Mouse (Mus musculus): ENCODE results near the gene Mical2.

Gene Mical2

DNA sequence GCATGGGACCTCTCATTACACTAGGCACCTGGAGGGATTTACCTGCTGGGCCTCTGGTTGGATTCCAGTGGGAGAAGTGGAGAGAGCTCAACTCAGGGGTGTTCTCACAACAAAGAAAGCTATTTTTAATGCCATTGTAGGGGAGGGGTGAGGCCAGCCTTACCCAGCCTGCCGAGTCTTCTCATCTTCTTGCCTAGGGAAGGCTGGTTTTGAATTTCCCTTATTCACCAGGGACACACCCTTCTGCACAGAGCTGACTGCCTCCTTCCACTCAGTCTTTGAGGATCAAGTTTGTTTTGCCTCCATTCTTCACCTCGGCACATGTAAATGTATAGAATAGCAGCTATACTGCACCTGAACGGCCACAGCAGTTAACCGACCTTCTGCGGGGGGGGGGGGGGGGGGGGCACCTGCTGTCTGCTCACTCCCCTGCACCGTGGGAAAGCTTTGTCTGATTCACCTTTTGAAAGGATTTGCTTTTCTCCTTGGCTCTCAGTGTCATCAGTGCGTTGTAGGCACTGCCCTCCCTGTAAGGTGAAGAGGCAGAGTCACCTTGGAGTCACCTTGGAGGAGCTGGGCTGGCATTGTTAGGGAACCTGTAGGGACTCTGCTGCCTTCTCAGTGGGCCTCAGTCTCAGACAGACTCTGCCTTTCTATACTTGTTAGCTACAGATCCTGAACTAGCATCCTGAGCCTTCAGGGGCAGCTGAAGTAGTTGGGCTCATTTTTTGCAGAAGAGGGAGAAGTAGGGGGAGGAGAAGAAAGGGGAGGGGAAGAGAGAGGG lies 191.3 kb downstream of the Mical2 start:
- DNase-seq = no peak

DNA sequence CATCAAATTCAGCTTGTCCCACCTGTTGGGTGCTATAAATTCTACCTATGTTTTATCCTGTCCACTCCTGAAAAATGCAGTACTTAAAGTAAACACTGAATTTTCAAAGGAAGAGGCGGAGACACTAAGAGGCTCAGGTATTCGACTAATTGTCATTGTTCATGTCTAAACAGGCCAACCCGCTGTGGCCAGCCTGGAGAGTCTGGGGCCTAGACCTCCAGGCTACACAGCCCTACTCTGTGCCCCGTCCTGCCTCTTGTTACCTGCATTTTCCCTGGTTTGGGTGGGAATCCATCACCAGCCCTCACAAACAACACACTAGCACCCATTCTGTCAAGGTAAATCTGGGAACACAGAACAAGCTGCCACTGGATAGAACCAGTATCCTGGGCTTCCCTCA lies 191.9 kb downstream of the Mical2 start:
- DNase-seq = no peak

DNA sequence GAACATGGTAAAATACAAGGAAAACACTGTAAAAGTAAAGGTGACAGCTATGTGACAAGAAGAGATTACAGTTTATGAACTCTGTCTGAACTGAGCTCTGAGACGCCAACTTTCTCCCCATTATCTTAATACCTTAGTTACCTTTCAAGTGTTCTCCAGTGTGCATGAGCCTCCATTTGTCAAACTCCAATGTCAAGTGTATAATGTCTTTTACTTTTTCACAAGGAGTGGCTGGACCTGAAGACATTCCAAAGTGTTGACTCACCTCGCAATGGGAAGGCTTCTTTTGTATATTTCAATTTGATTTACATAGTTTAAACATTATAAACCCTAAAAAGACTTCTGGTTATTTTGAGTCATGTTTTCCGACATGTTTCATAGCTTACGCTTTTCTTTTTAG lies 197.8 kb downstream of the Mical2 start:
- DNase-seq = no peak

DNA sequence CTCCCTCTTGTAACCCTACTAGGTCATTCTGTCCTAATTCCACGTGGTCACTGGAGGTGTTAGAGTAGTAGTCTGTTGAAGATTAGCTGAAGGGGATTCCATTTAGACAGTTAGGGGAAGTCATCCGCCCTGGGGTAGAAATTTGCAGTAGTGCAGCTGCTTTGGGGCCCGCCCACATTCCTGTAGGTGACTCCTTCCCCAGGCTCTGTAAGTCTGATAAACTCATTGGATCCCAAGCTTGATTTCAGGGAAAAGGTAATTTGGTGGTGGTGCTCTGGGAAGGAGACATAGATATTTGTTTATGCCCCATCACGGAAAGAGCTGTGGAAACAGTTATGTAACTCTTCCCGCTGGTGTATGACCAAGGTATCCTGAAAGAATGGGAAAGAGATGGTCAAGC lies 201.2 kb downstream of the Mical2 start:
- no peak for DNase-seq

DNA sequence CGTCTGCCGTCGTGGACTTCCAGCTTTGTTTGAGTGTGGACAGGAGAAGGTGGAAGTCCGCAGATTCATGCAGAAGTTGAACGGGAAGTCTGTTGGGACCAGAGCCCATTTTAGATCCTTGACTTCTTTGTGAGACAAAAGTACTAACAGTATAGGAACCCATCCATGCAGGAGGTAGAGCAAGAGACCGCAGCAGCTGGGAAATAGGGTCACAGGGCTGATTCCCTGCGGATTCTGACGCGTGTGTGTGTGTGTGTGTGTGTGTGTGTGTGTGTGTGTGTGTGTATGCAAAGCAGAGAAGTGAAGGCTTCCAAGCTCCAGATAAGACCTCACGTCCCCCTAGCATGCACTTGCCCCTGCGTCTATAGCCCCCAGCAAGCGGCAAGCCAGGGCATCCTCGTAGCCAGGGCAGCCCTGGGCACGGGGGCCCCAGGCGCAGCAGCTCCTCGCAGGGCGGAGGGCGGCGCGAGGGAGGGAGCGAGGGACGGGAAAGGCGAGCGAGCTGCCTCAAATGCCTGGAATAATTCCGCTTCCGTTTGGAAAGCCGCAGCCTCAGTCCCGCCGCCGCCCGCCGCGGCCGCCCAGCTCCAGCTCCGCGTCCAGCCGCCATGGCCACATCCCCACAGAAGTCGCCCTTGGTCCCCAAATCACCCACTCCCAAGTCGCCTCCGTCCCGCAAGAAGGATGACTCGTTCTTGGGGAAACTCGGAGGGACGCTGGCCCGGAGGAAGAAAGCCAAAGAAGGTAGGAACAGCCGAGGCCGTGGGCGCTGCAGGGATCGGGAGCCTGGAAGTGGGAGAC lies 201.9 kb downstream of the Mical2 start, which contains the start of gene Parva:
Parva (plus strand) TSS at position 149 of the 801 bp plus-strand sequence.
- DNase-seq = peak; percentile 46

DNA sequence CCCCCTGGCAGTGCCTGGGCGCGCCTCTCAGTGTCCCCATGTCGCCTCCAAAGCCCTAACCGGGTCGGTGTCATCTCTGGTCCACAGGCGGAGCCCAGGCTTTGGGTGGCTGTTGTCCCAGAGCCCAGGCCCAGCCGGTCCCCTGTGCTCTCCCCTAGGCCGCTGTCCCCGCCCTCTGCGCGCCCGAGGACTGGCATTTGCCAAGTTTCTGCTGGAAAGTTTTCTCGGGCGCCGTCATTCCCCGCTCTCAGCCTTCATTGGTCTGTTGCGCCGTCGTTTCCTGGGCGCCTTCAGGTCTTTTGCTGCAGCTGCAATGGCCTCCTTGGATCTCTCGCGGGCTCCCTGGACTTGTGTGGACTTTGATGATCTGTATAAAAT lies 202.5 kb downstream of the Mical2 start:
- DNase-seq = peak; percentile 63

DNA sequence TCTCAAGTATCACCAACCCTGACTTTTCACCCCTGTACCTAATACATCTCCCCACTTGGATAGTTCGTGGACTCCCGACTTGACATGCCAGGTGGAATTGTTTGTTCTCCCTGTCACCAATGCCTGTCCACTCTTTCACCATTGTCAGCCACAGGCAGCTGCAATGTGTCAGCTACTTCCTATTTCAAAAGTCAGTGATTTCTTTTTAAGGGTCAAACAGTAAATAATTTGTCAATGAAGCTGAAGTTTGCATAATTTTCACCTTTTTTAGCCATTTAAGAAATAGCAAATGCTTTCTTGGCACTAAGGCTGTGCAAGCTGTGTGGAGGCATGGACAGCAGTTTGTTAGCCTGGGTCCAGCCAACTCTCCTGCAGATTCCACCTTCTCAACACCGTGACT lies 214.2 kb downstream of the Mical2 start:
- no peak for DNase-seq

DNA sequence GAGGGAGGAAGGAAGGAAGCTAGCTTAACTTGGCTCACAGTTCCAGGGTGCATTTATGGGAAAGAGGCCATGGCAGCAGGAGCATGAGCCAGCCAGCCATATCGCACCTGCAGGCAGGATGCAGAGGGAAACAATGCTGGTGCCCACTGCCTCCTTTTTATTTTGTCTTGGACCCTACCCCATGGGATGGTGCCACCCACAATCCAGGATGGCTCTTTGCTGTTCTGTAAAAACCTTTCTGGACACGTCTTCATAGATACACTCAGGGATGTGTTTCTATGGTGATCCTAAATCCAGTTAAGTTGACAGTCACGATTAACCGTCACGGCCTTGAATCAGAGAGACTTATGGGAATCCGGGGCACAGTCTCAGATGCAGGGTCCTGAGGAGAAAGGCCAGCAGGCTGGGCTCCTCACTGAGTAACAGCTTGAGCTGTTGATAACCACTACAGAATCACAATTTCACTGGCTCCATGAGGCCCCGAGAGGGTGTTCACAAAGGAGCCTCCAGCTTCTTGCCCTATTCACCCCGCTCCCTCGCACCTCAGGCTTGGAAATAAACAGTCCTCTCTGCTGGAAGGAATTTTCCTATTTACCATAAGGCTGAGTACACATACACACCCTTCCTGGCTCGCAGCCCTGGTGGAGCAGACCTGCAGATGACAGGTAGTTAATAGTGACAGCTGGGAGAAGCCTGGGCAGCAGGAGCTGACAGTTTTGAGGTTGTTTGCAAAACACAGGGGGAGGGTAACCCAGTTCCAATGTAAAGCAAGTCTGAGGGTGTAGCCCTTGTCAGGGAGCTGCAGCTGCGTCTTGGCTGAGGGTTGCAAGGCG lies 218.7 kb downstream of the Mical2 start:
- no peak for DNase-seq

DNA sequence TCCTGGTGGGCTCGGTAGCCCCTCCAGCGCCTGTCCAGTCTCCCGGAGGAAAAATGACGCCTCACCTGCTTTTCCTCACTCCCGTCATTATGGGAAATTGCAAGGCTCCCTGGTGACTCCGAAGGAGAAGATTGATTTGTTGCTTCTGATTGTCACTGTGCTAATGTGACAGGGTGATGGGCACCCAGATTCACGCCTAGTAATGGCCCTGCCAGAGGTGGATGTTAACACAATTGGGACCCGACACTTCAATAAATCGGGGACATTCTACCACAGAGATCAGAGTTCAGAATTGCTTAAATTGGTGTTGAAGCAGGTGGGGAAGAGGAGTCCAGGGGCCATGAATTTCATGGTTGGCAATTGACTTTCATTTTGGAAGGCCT lies 219.3 kb downstream of the Mical2 start:
- no peak for DNase-seq

DNA sequence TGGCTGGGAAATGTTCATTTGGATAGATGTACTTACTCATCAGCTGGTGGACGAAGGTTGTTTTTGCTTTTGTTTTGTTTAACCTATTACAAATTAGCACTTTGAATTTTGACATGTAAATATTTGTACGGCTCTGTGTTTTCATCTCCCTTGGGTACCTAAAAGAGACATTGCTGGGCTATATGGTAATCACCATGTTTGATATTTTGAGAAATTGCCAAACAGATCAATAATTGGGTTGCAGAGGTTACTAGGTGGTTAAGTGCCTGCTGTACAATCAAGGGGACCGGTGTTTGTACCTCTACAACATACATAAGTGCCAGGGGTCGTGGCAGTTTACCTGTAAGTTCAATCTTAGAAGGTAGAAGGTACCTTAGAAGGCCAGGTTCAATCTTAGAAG lies 220.8 kb downstream of the Mical2 start:
- DNase-seq = no peak

DNA sequence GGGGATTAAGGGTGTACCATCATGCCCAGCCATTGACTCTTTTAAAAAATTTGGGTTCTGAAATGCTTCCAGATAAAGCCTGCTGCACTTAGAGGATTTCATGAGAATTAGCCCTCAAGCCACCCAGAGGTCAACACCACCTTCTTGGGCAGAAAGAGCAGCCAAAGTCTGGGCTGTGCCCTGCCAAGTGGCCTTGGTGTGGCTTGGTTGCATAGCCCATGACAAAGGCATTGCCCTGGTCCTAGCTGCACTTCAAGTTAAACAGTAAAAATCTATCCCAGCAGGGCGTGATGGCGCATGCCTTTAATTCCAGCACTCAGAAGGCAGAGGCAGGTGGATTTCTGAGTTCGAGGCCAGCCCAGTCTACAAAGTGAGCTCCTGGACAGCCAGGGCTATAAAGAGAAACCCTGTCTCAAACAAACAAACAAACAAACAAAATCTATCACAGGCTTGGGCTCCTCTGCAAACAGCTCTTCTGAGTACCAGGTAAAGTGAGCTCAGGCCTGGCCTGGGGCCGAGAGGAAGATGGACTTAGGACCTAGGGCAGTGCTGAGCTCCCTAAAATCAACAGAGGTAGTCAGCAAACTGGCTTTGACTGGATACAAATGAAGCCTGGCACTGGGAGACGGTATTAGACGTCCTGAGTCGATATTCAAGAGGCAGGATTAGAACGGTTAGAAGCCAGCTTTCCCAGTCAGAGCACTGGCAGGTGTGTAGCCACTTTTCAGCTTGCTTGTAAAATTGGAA lies 224.5 kb downstream of the Mical2 start:
- DNase-seq = no peak

DNA sequence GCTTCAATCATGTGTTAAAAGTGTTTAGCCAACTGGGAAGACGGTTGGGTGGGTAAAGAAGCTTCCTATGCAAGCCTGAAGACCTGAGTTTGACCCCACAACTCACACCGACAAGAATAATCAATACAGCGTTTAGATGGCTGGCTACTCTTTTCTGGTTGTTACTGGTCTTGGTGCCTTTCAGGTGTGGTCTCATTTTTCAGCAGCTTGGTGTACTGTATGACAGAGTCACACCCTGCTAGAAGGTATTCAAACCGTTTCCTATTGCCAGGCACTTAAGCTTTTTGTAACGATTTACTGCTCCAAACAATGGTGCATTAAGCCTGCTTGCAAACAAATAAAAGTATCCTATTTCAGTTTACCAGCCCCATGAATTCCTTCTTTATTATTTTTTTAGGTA lies 226.8 kb downstream of the Mical2 start:
- no peak for DNase-seq

DNA sequence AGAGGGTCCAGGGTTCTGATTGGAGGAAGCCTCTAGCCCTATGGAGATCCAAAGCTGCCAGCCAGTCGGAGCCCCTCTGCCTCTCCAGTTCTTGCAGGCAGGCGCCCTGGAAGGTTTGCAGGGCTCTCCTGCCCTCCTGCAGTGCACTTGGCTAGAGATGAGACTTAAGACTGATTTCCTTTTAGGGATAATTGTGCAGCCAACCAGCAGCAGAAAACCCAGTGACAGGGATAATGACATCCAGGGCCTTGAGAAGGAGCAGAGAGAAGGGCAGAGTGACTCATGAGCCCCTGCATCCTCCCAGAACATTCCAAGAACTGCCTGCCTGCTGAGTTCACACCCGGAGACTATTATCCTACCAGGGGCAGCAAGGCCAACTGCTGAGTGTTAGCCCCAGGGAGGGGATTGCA lies 228.2 kb downstream of the Mical2 start:
- no peak for DNase-seq

DNA sequence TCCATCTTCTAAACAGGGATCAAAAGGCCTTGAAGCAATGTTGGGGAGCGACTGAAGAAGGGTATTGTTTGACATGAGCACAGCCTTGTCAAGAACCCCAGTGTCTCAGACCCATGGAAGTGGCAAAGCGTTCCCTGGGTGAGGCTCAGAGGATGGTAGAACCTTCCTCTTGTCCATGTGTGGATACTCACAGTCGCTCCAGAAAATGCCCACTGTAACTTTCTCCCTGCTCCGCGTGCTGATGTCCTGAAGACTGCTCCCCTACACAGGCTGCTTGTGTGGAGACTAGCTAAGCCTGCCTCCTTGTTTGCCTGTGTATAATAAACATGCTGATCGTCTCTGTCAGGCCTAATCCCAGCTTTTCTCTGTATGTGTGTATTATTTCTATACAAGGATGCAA lies 228.7 kb downstream of the Mical2 start:
- no peak for DNase-seq

DNA sequence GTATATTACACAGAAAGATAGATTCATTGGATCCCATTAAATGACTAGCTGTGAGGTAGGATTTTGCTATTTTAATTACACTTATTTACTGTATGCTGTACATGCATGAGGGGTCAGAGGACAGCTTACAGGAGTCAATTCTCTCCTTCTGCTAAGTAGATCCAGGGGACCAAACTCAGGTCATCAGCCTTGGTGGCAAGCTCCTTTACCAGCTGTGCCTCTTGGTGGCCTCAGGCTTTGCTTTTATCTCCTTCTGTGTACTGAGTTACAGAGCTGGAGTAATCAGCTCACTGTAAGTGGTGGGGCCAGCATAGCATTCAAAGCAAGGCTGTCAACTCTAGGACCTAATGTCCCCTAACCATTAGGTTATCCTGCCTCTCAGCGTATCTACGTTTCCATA lies 229.3 kb downstream of the Mical2 start:
- DNase-seq = no peak

DNA sequence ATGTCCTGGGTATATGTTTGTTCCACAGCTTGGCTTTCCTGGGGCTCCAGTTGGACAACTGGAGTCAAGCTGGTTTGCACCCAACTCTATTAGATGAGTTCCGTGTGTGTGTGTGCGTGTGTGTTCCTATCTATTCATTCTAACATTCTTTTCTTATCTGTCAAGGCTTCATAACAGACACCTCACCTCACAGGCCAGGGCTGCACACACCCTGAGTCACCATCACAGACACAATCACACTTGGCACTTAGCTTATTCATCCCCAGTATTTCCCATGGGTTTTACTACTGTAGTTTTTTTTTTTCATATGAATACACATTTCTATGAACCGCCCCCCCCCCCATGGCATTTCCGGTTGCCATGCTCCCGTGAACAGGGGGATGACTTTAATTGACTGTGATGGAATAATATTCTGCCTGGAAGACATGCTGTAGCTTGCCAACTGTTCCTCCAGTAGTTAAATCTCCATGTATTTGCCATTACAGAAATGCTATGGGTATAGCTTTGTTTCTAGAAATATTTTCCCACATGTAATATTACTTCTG lies 230.0 kb downstream of the Mical2 start:
- no peak for DNase-seq

DNA sequence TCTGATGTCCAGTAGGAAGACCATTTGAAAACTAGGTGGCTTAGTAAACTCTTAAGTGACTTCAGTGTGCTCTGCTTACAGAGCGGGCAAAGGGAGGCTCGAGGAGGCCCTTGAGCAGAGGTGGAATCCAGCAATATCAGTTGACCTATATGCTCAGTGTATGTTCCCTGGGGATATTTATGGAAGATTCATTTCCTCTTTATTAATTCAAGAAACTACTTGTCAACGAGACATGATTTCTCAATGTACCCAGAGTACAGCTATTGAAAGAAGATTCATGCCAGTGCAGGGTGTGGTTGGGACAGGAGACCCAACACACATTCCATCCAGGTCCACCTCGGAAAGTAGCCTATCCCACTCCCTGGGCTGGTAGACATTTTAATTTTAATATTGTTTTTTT lies 231.7 kb downstream of the Mical2 start:
- no peak for DNase-seq

DNA sequence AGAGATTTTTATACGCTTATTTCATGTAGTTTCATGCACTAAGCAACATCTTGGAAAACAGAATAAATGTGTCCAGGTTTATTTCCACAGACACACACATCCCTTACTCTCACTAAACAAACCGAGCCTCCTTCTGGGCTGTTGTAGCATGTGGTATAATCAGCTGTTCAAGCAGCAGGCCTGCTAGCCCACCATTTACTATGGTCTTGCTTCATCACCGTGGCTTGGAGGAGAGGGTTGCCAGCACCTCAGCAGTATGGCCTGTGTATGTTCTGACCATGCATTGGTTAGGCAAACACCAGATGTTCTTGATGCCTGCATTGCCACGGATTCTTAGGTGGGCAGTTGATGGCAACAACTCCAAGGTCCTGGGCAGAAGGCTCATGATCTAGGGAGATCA lies 232.3 kb downstream of the Mical2 start:
- DNase-seq = no peak

DNA sequence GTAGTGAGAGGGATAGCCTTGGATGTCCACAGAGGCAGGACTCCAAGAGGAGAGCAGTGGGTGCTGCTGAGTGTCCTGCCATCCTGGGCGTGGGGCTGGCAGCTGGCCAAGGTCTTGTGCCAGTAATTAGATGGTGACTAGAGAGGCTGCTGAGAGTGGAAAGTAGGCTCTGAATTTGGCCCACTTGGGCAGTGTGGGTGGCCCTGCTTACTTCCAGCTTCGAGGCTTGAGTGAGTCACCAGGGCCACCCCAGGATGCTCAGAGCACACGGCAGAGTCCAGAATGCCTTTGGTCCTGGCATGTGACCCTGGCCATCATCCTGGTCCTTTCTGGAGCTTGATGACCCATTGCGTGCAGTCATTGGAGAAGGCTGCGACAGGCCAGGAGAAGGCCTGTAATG lies 232.8 kb downstream of the Mical2 start:
- peak; percentile 32 for DNase-seq

Data from right cerebral cortex, postnatal 14 days (tissue).